Mouse (Mus musculus): Measurements from ENCODE around the gene Ackr3.

Ackr3 gene

DNA sequence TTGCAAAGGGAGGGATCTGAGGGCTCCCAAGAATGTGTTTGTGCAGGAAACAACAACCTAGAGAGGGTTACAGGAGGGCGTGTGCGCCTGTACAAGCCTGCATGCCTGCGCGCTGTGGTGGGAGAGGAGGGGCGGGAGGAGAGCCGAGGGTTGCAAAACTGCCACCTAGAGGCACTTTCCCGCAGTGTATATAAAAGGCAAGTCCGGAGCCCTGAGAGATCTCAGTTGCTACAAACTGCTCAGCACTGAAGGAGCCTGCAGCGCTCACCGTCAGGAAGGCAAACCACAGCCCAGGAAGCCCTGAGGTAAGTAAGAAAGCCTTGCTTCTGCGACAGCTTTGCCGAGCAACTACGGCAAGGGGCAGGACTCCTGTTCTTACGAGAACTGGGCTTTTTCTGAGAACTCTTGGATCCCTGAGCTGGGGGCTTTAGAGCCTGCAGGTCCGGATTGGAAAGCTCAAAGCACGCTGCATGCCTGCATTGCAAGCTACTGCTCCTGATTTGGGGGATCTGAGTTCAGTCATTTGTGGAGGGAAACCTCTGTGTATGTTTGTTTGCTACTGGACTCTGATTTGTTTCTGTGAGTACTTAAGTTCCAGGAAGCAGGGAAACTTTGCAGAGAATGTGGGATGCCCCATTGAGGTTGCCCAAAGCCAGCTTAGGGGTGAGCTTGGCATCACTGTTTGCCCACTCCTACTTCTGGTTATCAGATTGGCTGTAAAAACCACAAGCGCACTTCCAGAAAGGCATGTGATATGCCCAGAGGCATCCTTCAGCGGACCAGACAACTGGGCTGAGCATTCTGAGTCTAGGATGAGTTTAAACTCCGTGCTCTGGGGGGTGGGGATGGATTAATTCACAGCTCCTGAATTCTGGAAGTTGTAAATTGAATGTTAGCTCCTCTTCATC is at the start of gene Ackr3:
TSS of gene Ackr3 (plus strand) at position 198 of the 908 bp plus-strand sequence.
- peak; percentile 60 for ATAC-seq (ENCODE audit: insufficient number of reproducible peaks, low FRiP score, low TSS enrichment)

- ATAC-seq (ENCODE audit: insufficient number of reproducible peaks, low FRiP score, low TSS enrichment): no peak
Observed at GRCm38 (mm10) chr1:90156589-90156988, 47.2 kb upstream of the Ackr3 start.

- ATAC-seq (ENCODE audit: insufficient number of reproducible peaks, low FRiP score, low TSS enrichment): no peak
Observed at GRCm38 (mm10) chr1:90159927-90160326, 43.9 kb upstream of the Ackr3 start.

DNA sequence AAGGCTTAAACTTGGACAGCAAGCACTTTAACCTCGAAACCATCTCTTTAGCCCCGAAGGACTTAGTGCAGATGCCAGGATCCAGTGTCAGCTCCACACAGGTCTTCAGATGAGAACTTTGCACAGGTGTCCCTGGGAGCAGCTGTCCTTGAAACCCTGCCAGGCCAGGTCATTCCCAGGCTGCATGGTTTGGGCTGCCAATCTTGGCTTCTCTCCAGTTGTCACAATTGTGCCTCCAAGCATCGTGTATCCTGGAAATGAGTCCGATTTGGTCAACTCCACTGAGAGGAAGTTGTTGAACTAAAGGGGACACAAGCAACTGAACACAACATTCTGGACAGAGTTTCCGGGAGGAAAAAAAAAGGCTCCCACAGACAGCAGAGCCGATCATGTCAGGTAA is 42.2 kb upstream of the Ackr3 start:
- no peak for ATAC-seq (ENCODE audit: insufficient number of reproducible peaks, low FRiP score, low TSS enrichment)

DNA sequence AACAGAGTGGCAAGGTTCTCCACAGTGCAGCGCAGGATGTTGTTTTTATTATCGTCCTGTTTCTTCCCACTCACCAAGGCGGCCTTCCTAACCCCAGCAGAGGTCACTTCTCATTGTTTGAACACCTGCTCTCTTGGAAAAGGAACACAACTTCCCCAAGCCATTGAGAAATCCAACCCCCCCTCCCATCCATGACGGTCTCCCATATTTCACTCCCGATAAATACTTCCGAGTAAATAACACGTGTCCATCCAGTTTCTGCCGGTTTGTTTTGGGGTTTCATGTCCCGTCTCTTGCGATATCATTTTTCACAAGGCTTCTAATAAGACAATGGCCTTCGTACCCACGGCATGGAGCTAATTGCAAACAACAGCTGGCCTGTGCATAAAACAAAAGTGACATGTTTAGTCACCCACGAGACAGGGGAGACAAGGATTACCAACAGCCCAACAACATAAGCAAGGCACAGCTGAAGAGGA is 41.4 kb upstream of the Ackr3 start:
- no peak for ATAC-seq (ENCODE audit: insufficient number of reproducible peaks, low FRiP score, low TSS enrichment)

DNA sequence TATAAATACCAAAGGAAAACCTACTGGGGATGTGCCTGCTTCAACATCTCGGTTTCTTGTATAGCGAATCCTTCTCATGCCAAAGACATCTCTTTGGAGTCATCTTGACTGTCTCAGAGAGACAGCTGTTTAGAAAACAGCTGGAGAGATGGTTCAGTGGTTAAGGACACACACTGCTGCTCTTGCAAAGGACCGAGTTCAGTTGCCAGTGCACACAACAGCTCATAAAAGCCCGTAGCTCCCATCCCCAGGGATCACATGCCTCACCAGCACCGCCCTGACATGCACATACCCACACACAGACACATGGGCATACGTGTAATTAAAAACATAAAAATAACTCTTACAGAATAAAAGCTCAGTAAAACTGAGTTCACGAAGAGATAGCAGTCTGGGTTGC is 40.6 kb upstream of the Ackr3 start:
- ATAC-seq (ENCODE audit: insufficient number of reproducible peaks, low FRiP score, low TSS enrichment): no peak

DNA sequence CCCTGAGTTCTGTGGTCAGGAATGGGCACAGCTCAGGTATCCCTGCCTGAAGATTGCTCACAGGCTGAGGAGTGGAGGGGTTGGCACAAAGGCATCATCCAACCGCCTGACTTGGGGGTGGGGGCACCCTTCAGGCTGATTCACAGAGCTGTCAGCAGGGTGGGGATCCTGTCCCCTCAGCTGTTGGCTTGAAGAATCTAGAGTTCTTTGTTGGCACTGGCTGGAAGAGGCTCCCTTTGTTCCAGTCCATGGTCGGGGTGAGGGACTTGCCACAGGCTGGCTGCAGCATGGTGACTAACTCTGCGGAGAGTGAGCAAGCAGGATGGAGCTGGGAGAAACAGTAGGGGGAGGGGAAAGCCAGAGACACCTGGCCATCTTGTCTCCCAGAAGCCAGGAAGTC is 39.5 kb upstream of the Ackr3 start:
- no peak for ATAC-seq (ENCODE audit: insufficient number of reproducible peaks, low FRiP score, low TSS enrichment)

DNA sequence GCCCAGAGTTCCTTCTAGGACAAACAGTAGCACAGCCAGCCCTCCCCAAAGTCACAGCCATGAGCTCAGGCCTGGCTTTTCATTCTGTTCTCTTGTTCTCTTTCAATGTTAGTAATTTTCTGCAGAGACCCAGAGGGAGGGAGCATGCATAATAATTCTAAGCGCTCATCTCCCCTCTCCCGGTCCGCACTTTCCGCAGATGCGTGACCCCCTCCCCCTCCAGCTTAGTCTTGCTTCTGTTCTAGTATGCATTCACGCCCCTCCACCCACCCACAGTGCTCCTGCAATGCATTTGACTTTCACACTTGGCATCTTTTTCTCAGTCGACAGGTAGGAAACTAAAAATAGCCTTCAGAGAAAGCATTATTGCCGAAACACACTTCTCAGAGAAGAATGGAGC is 29.4 kb upstream of the Ackr3 start:
- ATAC-seq (ENCODE audit: insufficient number of reproducible peaks, low FRiP score, low TSS enrichment): no peak

- ATAC-seq (ENCODE audit: insufficient number of reproducible peaks, low FRiP score, low TSS enrichment): no peak
Observed at GRCm38 (mm10) chr1:90176223-90176622, 27.6 kb upstream of the Ackr3 start.

GRCm38 (mm10) chr1:90177565-90177964 is 26.2 kb upstream of the Ackr3 start:
- ATAC-seq (ENCODE audit: insufficient number of reproducible peaks, low FRiP score, low TSS enrichment): no peak

GRCm38 (mm10) chr1:90177978-90178377 is 25.8 kb upstream of the Ackr3 start:
- no peak for ATAC-seq (ENCODE audit: insufficient number of reproducible peaks, low FRiP score, low TSS enrichment)

GRCm38 (mm10) chr1:90180479-90180878 is 23.3 kb upstream of the Ackr3 start:
- ATAC-seq (ENCODE audit: insufficient number of reproducible peaks, low FRiP score, low TSS enrichment): no peak

GRCm38 (mm10) chr1:90180966-90181699 is 22.6 kb upstream of the Ackr3 start:
- no peak for ATAC-seq (ENCODE audit: insufficient number of reproducible peaks, low FRiP score, low TSS enrichment)

DNA sequence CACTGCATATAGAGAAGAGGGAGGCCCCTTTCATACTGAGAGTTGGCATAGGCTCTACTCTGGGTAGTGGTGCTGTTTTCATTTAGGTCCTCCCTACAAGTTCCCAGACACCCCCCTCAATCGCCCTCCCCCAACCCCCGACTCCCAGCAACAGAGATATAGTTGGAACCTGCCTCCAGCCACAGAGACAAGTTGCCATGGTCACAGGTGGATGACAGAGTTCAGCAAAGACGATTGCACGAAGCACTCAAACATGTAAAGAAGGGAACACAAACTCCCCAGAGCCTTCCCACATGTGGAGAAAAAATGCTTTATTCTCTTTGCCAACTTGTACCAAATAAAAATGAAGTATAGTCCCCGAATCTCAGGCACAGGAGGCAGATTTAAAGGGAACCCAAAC is 21.3 kb upstream of the Ackr3 start:
- ATAC-seq (ENCODE audit: insufficient number of reproducible peaks, low FRiP score, low TSS enrichment): no peak

DNA sequence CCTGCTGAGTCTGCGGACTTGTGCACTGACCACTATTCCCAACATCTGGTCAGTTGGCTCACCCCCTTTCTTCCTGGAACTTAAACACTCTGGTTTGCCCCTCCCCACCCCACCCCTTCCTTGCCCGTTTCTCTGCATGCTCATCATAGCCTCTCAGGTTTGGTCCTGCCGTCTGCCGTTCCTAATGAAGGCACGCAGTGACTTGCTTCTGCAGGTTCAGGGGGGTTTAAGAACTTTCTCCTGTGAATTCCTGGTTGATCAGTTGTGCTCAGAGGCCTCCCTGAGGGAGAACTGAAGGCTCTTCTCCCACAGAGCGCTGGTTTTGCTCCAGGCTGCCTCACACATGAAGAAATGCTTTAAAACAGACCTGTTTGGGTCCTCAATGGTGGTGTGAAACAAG is 20.2 kb upstream of the Ackr3 start:
- ATAC-seq (ENCODE audit: insufficient number of reproducible peaks, low FRiP score, low TSS enrichment): no peak

- ATAC-seq (ENCODE audit: insufficient number of reproducible peaks, low FRiP score, low TSS enrichment): no peak
Observed at GRCm38 (mm10) chr1:90186173-90186572, 17.6 kb upstream of the Ackr3 start.

DNA sequence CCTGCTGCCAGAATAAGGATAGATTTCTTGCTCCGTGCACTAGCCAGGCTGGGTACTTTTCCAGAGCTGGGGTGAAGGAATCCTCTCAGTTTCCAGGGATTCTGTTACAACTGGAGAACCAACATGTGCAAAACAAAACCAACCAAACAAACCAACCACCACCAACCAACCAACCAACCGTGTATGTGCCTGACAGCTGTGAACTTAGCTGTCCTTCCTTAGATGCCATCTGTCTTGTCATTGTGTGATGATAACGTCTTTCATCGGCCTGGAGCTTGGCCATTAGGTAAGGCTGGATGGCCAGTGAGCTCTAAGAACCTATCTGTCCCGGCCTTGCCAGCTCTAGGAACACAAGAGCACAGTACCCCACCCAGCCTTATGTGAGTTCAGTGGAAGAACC is 16.9 kb upstream of the Ackr3 start:
- no peak for ATAC-seq (ENCODE audit: insufficient number of reproducible peaks, low FRiP score, low TSS enrichment)

DNA sequence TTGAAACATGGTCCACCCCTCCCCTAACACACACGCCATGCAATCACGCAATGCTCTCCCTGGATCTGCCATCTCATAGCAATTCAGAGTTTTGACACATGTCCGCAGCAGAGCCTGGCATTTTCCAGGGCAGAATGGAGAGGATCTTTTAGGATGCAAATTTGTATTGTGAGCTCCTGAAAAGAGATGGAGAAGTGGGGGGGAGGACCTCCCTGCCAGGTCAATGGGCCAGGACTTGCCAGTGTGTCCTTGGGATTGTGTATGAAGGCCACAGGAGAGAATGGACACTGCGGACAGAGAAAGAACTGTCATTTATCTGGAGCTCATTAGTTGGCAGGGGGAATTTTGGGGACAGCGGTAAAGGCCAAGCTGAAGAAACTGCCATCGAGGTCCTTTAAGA is 14.7 kb upstream of the Ackr3 start:
- no peak for ATAC-seq (ENCODE audit: insufficient number of reproducible peaks, low FRiP score, low TSS enrichment)

- no peak for ATAC-seq (ENCODE audit: insufficient number of reproducible peaks, low FRiP score, low TSS enrichment)
Observed at GRCm38 (mm10) chr1:90201246-90201645, 2.5 kb upstream of the Ackr3 start.

GRCm38 (mm10) chr1:90201655-90202054 is 2.1 kb upstream of the Ackr3 start:
- ATAC-seq (ENCODE audit: insufficient number of reproducible peaks, low FRiP score, low TSS enrichment): no peak

DNA sequence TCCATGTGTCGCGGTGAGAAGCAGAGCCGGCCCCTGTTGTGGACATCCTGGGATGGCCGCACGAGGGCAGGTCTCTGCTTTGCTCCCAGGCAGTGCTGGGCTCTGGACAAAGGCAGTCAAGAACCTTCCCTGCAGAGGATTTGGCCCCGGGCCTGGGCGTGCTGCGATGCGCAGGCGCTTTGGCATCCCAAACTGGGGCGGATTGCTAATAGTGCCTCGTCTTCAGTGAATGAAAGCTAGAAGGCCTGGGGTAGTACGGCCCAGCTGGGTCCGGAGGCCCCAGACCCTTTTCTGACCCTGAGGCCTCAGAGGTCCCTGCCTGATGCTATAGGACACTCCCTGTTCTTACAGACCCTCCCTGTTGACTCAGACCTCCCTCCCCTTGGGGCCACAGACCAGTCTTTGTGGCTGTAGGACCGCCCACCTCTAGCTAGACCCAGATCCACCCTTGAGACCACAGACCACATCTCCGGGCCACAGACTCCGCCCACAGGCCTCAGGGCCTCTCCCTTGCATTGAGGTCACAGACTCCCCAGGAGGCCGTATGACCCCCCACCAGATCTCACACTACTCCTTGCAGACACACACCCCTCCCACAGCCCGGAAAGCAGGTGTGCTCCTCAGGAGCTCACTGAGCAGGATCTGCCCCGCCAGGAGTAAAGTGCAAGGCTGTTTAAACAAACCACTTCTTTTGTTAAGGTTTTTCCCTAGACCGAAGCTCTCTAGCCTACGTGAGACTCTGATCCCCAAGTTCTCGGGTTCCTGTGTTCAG is 1.4 kb upstream of the Ackr3 start:
- peak; percentile 39 for ATAC-seq (ENCODE audit: insufficient number of reproducible peaks, low FRiP score, low TSS enrichment)
